Mouse (Mus musculus): Measurements from ENCODE around the gene Zdhhc14. TPM values are rescaled to one million over a fixed set of nuclear protein-coding genes. Genes with fewer than 3 reads are reported as not detected.

Zdhhc14 gene
- polyA plus RNA-seq, 1 experiment, result 24.8 TPM

DNA sequence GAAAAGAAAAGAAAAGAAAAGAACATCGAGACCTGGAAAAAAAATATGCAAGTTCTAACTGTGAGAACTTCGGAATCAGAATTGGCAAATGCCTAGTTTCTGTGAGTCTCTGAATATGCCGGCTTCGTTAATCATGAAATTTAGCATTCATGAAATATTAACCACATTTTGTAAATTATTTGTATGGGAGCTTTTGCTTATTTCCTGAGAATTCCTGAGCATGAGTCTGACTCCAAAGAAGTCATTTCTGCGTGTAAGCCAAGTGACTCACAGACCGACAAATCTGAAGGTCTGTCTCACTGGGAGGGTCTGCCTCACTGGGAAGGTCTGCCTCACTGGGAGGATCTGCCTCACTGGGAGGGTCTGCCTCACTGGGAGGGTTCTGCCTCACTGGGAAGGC lies 248.7 kb downstream of the Zdhhc14 start:
- Histone ChIP-seq H3K4me3 (replicated peaks; ENCODE audit: insufficient read depth, low read depth, low read length) (no peak overlapping the region), H3K27me3 (ENCODE audit: control insufficient read depth, insufficient read depth, low read length) (no peaks in the 10 kb centered on the region), H3K27ac (ENCODE audit: insufficient read depth, low read length) (no peak overlapping the region), H3K4me1 (ENCODE audit: control insufficient read depth, insufficient read depth, low read length) (no peaks in the 10 kb centered on the region)
- 92% methylated on average over 6 of the region's 6 CpGs for whole genome bisulfite sequencing
- no peak for TF ChIP-seq POLR2A (IDR thresholded peaks at IDR 0.05; ENCODE audit: borderline replicate concordance, insufficient read depth, low read length)
- no peak for TF ChIP-seq CTCF (IDR thresholded peaks at IDR 0.05; ENCODE audit: borderline replicate concordance, insufficient read depth, low read depth, low read length)
- no peak for DNase-seq

- WGBS, result 84% methylated on average over 5 of the region's 5 CpGs
- TF ChIP-seq POLR2A (IDR thresholded peaks at IDR 0.05; ENCODE audit: borderline replicate concordance, insufficient read depth, low read length) (no peak), CTCF (IDR thresholded peaks at IDR 0.05; ENCODE audit: borderline replicate concordance, insufficient read depth, low read depth, low read length) (no peak)
- no peak overlapping the region for H3K27ac ChIP-seq (ENCODE audit: insufficient read depth, low read length)
- H3K27me3 ChIP-seq (ENCODE audit: control insufficient read depth, insufficient read depth, low read length), result no peaks in the 10 kb centered on the region
- H3K4me3 ChIP-seq (replicated peaks; ENCODE audit: insufficient read depth, low read depth, low read length), result no peak overlapping the region
- no peak for DNase-seq
- peaks cover 2% of the 10 kb centered on the region; the same call in 1 of the 2 replicates for H3K4me1 ChIP-seq (ENCODE audit: control insufficient read depth, insufficient read depth, low read length)
Measured at GRCm38 (mm10) chr17:5744016-5744415, 251.7 kb downstream of the Zdhhc14 start.

GRCm38 (mm10) chr17:5746378-5746777 lies 254.0 kb downstream of the Zdhhc14 start:
- TF ChIP-seq CTCF (IDR thresholded peaks at IDR 0.05; ENCODE audit: borderline replicate concordance, insufficient read depth, low read depth, low read length), result no peak
- no peak for TF ChIP-seq POLR2A (IDR thresholded peaks at IDR 0.05; ENCODE audit: borderline replicate concordance, insufficient read depth, low read length)
- DNase-seq, result no peak
- 87% methylated on average over 3 of the region's 3 CpGs for WGBS

GRCm38 (mm10) chr17:5747539-5748500 lies 255.5 kb downstream of the Zdhhc14 start:
- Histone ChIP-seq H3K27ac (ENCODE audit: insufficient read depth, low read length) (no peak overlapping the region), H3K4me3 (replicated peaks; ENCODE audit: insufficient read depth, low read depth, low read length) (no peak overlapping the region), H3K4me1 (ENCODE audit: control insufficient read depth, insufficient read depth, low read length) (peaks cover 14% of the 10 kb centered on the region), H3K27me3 (ENCODE audit: control insufficient read depth, insufficient read depth, low read length) (no peaks in the 10 kb centered on the region)
- WGBS, result 86% methylated on average over 16 of the region's 16 CpGs
- TF ChIP-seq CTCF (IDR thresholded peaks at IDR 0.05; ENCODE audit: borderline replicate concordance, insufficient read depth, low read depth, low read length), result no peak
- no peak for TF ChIP-seq POLR2A (IDR thresholded peaks at IDR 0.05; ENCODE audit: borderline replicate concordance, insufficient read depth, low read length)
- DNase-seq, result no peak

More at GRCm38 (mm10) chr17:5746378-5746777, 254.0 kb downstream of the Zdhhc14 start:
- no peak overlapping the region for H3K27ac ChIP-seq (ENCODE audit: insufficient read depth, low read length)
- H3K4me1 ChIP-seq (ENCODE audit: control insufficient read depth, insufficient read depth, low read length), result peaks cover 11% of the 10 kb centered on the region
- H3K27me3 ChIP-seq (ENCODE audit: control insufficient read depth, insufficient read depth, low read length), result no peaks in the 10 kb centered on the region
- H3K4me3 ChIP-seq (replicated peaks; ENCODE audit: insufficient read depth, low read depth, low read length), result no peak overlapping the region

DNA sequence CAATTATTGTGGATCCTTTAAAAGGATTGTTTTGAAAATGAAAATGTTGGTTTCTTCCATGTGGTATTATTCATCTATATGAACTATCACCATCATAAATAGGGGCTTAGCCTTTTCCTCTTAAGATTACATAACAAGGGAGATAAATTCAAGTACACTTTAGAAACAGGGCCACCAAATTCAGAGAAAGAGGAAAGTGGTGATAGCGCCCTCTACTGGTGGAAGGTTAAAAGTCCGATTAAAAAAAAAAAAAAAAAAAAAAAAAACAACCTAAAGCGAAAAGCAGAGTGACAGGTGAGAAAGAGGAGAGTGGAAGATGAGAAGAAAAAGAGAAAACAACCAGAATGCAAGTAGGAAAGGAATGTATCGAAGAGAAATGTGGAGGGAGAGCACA lies 256.1 kb downstream of the Zdhhc14 start:
- peaks cover 15% of the 10 kb centered on the region for H3K4me1 ChIP-seq (ENCODE audit: control insufficient read depth, insufficient read depth, low read length)
- 1% methylated on average over 4 of the region's 4 CpGs for WGBS
- H3K27ac ChIP-seq (ENCODE audit: insufficient read depth, low read length), result no peak overlapping the region
- DNase-seq, result peak in 1 of 2 experiments; percentile 58
- no peak for TF ChIP-seq CTCF (IDR thresholded peaks at IDR 0.05; ENCODE audit: borderline replicate concordance, insufficient read depth, low read depth, low read length)
- no peak for TF ChIP-seq POLR2A (IDR thresholded peaks at IDR 0.05; ENCODE audit: borderline replicate concordance, insufficient read depth, low read length)
- no peak overlapping the region for H3K4me3 ChIP-seq (replicated peaks; ENCODE audit: insufficient read depth, low read depth, low read length)
- H3K27me3 ChIP-seq (ENCODE audit: control insufficient read depth, insufficient read depth, low read length), result no peaks in the 10 kb centered on the region

DNA sequence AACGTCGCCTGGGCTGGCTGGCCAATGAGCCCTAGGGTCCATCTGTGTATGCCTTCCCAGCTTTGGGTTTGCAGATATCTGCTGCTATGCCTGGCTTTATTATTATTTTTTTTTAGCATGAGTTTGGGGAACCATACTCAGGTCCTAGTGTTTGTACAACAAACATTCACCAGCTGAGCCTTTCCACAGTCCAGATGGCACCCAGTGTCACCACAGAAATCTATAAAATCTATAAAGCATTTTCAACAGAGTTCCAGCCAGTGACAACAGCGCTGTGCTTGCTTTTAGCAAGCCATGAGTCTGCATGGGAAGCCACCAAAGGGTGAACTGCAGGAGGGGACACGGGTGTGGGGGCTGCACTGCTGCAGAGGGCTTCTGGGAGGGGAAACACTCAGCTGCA lies 257.9 kb downstream of the Zdhhc14 start:
- no peak overlapping the region for H3K4me3 ChIP-seq (replicated peaks; ENCODE audit: insufficient read depth, low read depth, low read length)
- no peak for DNase-seq
- TF ChIP-seq POLR2A (IDR thresholded peaks at IDR 0.05; ENCODE audit: borderline replicate concordance, insufficient read depth, low read length), result no peak
- TF ChIP-seq CTCF (IDR thresholded peaks at IDR 0.05; ENCODE audit: borderline replicate concordance, insufficient read depth, low read depth, low read length), result no peak
- WGBS, result 81% methylated on average over 4 of the region's 4 CpGs
- peaks cover 15% of the 10 kb centered on the region for H3K4me1 ChIP-seq (ENCODE audit: control insufficient read depth, insufficient read depth, low read length)
- H3K27me3 ChIP-seq (ENCODE audit: control insufficient read depth, insufficient read depth, low read length), result no peaks in the 10 kb centered on the region
- no peak overlapping the region for H3K27ac ChIP-seq (ENCODE audit: insufficient read depth, low read length)

- TF ChIP-seq POLR2A (IDR thresholded peaks at IDR 0.05; ENCODE audit: borderline replicate concordance, insufficient read depth, low read length) (no peak), CTCF (IDR thresholded peaks at IDR 0.05; ENCODE audit: borderline replicate concordance, insufficient read depth, low read depth, low read length) (no peak)
- peak; percentile 75 to 83 for DNase-seq
- Histone ChIP-seq H3K27ac (ENCODE audit: insufficient read depth, low read length) (peak overlapping the region; percentile 2; the same call in 1 of the 2 replicates), H3K27me3 (ENCODE audit: control insufficient read depth, insufficient read depth, low read length) (no peaks in the 10 kb centered on the region), H3K4me3 (replicated peaks; ENCODE audit: insufficient read depth, low read depth, low read length) (no peak overlapping the region), H3K4me1 (ENCODE audit: control insufficient read depth, insufficient read depth, low read length) (peaks cover 15% of the 10 kb centered on the region)
- 25% methylated on average over 3 of the region's 3 CpGs for WGBS
Measured at GRCm38 (mm10) chr17:5751066-5751465, 258.7 kb downstream of the Zdhhc14 start.

DNA sequence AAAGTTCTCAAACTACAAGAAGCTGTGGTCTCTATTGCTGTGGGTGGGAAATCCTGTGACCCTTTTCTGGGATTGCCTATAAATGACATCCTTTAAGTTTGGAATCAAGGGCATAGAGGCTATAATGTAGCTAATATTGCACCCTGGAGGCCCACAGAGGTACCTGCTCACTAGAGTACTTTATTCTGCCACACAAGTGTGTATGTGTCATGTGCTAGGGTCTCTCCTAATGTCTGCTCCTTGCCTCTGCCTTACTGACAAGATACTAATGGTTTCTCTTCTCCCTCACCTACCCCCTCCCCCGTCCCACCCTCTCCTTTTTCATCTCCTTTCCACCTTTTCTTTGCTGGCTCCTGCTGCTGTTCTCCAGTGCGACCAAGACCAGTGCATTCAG lies 260.0 kb downstream of the Zdhhc14 start:
- Histone ChIP-seq H3K4me1 (ENCODE audit: control insufficient read depth, insufficient read depth, low read length) (peaks cover 15% of the 10 kb centered on the region), H3K27ac (ENCODE audit: insufficient read depth, low read length) (no peak overlapping the region)
- TF ChIP-seq POLR2A (IDR thresholded peaks at IDR 0.05; ENCODE audit: borderline replicate concordance, insufficient read depth, low read length) (no peak), CTCF (IDR thresholded peaks at IDR 0.05; ENCODE audit: borderline replicate concordance, insufficient read depth, low read depth, low read length) (no peak)

More for the DNA sequence above, 260.0 kb downstream of the Zdhhc14 start:
- WGBS, result 65% methylated on average over 2 of the region's 2 CpGs
- no peaks in the 10 kb centered on the region for H3K27me3 ChIP-seq (ENCODE audit: control insufficient read depth, insufficient read depth, low read length)
- DNase-seq, result no peak
- no peak overlapping the region for H3K4me3 ChIP-seq (replicated peaks; ENCODE audit: insufficient read depth, low read depth, low read length)

Data from cerebellum, adult 2 months (tissue).